Mouse (Mus musculus) kidney, adult 2 months (tissue): ENCODE results near the gene Kif26b.

Source experiments
- CTCF ChIP-seq: fragments of 200-500 bp; conservative IDR thresholded peaks from 2 replicates; pipeline ENCODE4 v1.5.1; 2011; ENCODE audit warnings: low read depth, mild to moderate bottlenecking, control low read depth, low read length, moderate library complexity, mixed read lengths; ENCODE audit not compliant: insufficient read depth, insufficient read length
- POLR2A ChIP-seq: fragments of 200-500 bp; IDR thresholded peaks from one replicate; pipeline ENCODE4 v1.6.1; 2011; ENCODE audit warnings: low read depth, low read length, control low read depth

DNA sequence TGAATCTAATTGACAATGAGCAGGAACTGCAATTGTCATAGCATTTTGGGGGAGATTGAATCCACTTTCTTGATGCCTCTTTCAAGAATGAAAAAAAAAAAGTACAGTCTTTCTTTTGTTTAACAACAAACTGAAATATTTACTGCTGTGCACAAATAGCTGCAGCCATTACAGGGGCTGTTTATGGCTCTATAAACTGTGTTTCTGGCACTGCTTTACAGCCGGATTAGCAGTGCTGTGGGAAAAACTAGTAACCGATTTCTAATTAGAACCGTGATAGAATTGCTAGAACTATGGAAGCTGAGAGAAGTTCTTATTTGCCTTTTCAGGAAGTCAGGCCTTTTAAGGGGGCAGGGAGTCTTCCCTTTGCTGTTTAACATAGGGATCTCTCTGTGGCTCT is 342.1 kb downstream of the Kif26b start:
- TF ChIP-seq POLR2A (no peak), CTCF (no peak)
